Mouse (Mus musculus) cerebellum, postnatal 10 days (tissue): ENCODE measurements at regions not wholly inside any gene's neighbourhood (a gene's known extent, or its start where the extent isn't known, plus 50 kb on each side); places are given as distances from the start of the nearest gene placed in this dataset.
A peak's percentile ranks its signal among the peaks of the same experiment; 100 is the strongest.

Source experiments
- DNase-seq, 2 experiments: peaks; one replicate each; pipeline ENCODE4 v3.0.0; 2021; ENCODE audit warnings: mixed read lengths in 2 of 2

DNA sequence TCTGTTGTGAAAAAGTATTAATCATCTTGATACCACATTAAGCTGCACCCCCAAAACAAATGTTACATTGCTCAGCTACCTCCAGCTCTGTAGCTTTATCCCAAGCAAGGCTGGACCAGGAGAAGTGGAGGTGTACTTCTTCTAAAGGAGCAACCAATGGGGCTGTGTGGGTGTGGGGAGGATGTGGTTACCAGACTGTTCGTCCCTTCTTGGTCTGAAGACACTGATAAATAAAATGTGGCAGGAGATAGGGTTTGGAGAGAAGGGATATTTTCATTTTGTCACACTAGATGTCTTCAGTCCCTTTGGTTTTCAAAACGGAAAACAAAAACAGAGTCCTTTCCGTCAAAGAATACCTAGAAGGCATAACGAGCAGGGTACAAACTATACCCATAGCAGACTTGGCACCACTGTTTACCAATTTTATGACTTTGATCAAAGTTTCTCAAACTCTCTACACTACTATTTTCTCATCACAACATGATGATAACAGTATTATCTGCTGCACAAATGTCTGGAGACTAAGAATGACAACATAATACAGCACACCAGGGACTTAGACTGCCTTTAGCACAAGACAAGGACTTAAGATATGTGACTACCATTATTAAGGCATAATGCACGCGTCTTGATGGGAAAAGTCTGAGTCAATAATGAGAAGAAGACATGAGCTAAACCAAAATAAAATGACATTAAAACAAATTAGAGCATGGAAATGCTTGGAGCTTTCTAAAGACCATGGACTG lies 253.4 kb upstream of the Rag2 start:
- DNase-seq = no peak

GRCm38 (mm10) chr2:101371834-101372493 lies 252.6 kb upstream of the Rag2 start:
- no peak for DNase-seq

- no peak for DNase-seq
These were observed 243.9 kb upstream of the Rag2 start for GRCm38 (mm10) chr2:101380595-101380994.

DNA sequence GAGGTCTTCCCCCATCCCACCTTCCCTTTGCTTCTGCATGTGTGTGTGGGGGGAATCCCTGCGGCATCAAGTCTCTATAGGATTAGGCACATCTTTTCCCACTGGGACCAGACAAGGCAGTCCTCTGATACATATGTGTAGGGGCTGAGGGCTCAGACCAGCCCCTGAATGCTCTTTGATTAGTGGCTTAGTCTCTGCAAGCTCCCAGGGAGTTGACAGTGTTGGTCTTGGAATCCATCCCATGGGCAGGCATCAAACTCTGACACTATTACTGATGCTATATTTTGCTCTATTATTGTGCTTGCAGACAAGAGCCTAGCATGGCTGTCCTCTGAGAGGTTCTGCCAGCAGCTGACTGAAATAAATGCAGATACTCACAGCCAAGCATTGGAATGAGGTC lies 209.5 kb upstream of the Rag2 start:
- no peak for DNase-seq

GRCm38 (mm10) chr2:101416702-101417101 lies 207.8 kb upstream of the Rag2 start:
- DNase-seq = no peak

GRCm38 (mm10) chr2:101433141-101433895 lies 191.2 kb upstream of the Rag2 start:
- DNase-seq = peak in 1 of 2 experiments; percentile 8

GRCm38 (mm10) chr2:101440231-101440630 lies 184.3 kb upstream of the Rag2 start:
- DNase-seq = no peak

DNA sequence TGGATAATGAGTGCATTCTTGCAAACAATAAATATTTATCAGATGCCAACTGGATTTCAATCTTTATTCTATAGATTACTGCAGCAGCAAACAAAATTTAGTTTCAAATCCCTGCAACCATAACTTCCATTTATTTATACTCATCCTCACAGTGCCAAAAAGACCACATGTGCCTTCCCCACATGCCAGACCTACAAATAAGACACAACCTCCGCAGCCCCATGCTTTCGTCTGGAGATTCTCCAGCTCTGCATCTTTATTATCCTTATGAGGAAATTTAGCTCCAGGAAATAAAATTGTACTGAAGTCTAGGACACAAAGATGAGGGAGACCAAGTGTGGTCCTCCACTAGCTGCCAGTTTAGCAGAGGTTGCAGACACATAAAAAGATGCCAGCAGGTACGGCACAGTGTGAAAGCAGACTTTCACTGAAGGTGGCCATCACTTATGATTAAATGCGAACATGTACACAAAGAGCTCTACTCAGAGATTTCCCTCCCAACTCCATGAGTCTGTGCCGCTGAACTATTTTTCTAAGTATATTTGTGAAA lies 183.4 kb upstream of the Rag2 start:
- DNase-seq = peak; percentile 42 to 53

DNA sequence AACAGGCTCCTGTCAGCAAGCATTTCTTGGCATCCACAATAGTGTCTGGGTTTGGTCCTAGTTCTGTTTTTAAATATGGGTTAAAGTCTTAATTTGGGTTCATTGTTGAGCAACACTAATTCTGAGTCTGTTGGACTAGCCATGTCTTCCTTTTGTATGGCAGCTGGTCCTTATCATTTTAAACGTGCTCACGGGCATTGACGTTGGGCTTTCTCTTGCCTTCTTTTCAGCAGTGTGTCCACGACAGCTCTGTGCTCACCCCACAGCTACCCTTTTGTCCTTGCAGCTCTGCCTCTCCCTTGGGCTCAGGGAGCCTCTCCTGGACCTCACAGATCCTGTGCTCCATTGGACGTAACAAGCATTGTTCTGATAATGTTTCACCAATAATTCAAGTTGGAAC lies 168.9 kb upstream of the Rag2 start:
- no peak for DNase-seq

DNA sequence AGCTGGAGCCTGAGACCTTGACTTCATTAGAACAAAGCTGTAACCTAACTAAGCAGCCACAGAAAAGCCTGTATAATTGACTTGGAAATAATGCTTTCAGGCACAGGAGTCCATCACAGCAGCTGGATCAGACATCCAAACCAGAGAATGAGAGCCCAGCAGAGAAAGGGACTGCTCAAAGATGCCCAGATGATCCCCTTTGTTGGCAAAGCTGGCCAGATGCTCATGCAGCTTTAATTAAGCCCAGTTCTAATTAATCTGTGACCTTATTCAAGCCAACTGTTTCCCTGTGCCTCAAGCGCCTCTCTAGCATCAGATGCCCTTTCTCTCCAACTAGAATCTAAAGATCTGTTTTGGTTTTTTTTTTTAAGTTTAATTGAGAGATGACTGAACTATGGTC lies 165.6 kb upstream of the Rag2 start:
- no peak for DNase-seq

- DNase-seq = peak; percentile 66 to 68
These were observed 162.1 kb upstream of the Rag2 start for GRCm38 (mm10) chr2:101462450-101462849.

- DNase-seq = peak; percentile 45 to 52
These were observed 160.0 kb upstream of the Rag2 start for GRCm38 (mm10) chr2:101464291-101465140.

DNA sequence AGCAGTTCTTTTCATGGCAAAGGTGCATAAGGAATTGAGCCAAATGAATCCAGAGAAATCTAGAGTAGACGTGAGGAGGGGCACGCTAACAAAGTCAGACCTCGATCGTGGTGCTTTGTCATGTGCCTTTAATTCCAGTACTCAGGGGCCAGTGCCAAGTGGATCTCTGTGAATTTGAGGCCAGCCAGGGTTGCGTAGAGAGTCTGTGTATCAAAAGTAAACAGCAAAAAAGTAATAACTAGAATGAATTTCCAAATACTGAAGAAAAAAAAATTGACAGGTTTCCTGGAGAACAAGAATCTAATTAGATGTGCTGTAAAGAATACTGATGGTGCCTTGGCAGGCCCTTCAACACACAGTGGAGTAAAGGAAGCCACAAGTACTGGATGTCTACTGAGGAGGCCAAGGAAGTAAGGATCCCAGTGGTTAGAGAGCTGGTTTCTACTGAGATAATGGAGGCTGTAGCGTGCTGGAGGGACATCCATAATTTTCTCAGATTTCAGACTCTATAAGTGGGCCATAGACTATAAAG lies 153.9 kb upstream of the Rag2 start:
- DNase-seq = no peak

DNA sequence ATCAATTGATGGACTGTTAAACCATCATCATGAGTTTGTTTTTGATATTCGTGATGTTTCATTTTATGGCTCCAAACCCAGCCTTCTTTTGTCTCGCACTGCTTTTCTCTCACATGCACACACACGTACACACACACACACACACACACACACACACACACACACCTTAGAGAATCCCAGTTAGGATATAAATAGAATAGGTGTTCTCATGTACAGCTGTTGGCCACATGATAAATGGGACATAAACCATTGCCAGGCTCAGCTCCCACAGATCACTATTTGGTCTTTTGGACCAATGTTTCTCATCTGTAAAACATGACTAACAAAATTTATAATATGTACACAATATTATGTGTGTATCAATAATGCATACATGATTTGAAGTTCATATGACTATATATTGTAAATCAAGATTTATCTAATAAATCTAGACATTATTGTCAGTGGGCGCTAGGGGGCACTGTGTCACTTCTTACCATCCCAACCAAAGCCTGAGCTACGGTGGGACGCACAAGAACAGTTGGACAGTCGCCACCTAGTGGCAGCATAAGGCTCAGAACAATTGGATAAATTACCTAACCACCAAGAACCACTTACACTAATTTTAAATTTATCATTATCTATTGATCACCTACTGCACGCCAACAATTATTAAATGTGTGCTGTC lies 151.9 kb upstream of the Rag2 start:
- peak; percentile 95 to 97 for DNase-seq

- no peak for DNase-seq
These were observed 151.4 kb upstream of the Rag2 start for GRCm38 (mm10) chr2:101473116-101473485.

DNA sequence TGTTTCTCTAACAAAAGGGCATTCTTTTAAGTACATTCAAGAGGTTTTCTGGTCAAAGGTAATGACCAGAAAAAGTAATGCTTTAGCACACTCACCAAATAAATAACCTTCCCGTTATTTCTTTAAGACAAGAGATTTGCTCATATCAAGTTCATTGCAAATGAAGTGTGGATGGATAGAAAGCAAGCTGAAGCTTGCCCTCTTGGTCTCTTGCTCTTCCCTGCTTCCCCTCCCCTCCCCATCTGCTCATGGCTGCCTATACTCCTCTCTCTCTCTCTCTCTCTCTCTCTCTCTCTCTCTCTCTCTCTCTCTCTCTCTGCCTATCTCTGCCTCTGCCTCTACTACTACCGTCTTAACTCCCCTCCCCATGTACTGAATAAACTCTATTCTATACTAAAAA lies 147.7 kb upstream of the Rag2 start:
- no peak for DNase-seq

- no peak for DNase-seq
These were observed 134.3 kb upstream of the Rag2 start for GRCm38 (mm10) chr2:101490207-101490606.

GRCm38 (mm10) chr2:101491762-101492161 lies 132.8 kb upstream of the Rag2 start:
- DNase-seq = no peak

GRCm38 (mm10) chr2:101508116-101508515 lies 116.4 kb upstream of the Rag2 start:
- DNase-seq = peak; percentile 16 to 23
